Mouse (Mus musculus): Measurements from ENCODE around the gene Mob3c. TPM values are rescaled to one million over a fixed set of nuclear protein-coding genes. Genes with fewer than 3 reads are reported as not detected.

Gene Mob3c
- total RNA-seq, 2 experiments from 2014 or later, result 4.0 to 6.7 TPM

GRCm38 (mm10) chr4:115873231-115873630 is 45.3 kb downstream of the Mob3c start:
- no peak for DNase-seq (ENCODE audit: low spot score in 2 of 2)

- DNase-seq (ENCODE audit: low spot score in 2 of 2), result no peak
Measured at GRCm38 (mm10) chr4:115878216-115878678, 50.4 kb downstream of the Mob3c start.

DNA sequence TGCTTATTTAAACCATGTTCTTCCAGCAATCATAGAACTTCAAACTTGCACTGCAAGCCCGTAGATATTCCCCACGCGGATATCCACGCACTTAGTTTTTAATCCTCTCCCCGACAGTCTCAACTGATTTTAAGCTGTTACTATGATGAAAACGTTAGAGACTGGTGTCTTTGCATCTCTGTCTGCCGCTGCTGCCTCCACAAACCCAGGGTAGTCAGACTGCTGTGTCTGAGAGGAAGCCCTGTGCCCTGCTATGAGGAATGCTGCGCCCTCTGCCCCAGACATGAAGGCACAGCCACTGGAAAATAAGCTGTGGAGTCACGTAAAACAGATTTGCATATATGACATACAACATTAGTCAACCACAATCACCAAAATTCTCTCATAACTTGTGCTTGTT is 50.9 kb downstream of the Mob3c start:
- DNase-seq (ENCODE audit: low spot score in 2 of 2), result no peak

- no peak for DNase-seq (ENCODE audit: low spot score in 2 of 2)
Measured at GRCm38 (mm10) chr4:115881183-115881582, 53.3 kb downstream of the Mob3c start.

GRCm38 (mm10) chr4:115882195-115882594 is 54.3 kb downstream of the Mob3c start:
- DNase-seq (ENCODE audit: low spot score in 2 of 2), result no peak

DNA sequence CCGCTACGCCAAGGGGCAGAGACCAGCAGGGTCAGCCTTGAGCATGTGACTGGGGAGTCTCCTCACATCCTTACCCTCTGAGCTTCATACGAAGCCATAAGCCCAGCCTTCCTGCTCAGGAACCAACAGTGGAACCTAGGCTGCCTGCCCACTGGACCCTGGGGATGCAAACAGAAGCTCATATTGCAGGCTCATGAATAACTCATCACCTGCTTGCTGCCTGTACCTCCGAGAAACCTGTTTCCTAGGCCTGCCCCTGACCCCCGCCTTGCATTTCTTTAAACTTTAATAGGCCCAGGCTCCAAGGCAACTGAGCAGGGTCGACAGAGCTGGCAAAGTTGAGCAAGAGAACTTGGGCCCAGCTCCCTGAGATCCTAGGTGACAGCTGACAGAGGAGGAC is 56.1 kb downstream of the Mob3c start, which contains the start of gene Kncn:
Kncn (plus strand) TSS at position 379 of the 400 bp plus-strand sequence.
- DNase-seq (ENCODE audit: low spot score in 2 of 2), result no peak

Other genes starting within 250 kb of the Mob3c start
- gene Cyp4a32, start 227.1 kb upstream of the Mob3c start, total RNA-seq (2021), result not detected
- gene Cyp4b1, start 180.4 kb upstream of the Mob3c start, total RNA-seq (2021), result 1 to 10 TPM; 1.9 to 2.0 TPM
- 10 to 100 TPM; 49.7 to 55.4 TPM for gene Efcab14, start 90.3 kb upstream of the Mob3c start, total RNA-seq (2021)
- gene Tex38, start 47.1 kb upstream of the Mob3c start, total RNA-seq (2021), result not detected
- gene Atpaf1, start 43.3 kb upstream of the Mob3c start, total RNA-seq (2021), result 10 to 100 TPM; 75.2 to 86.0 TPM
- gene Mknk1, start 11.1 kb downstream of the Mob3c start, total RNA-seq (2021), result 10 to 100 TPM; 29.6 to 39.5 TPM
- under 1 TPM; 0.28 to 0.30 TPM for gene Kncn, start 56.3 kb downstream of the Mob3c start, total RNA-seq (2021)
- gene 6430628N08Rik, start 62.6 kb downstream of the Mob3c start, total RNA-seq (2021), result under 1 TPM; 0.56 to 0.67 TPM
- not detected for gene Dmbx1, start 111.8 kb downstream of the Mob3c start, total RNA-seq (2021)
- gene Faah, start 189.8 kb downstream of the Mob3c start, total RNA-seq (2021), result 100 to 1,000 TPM in 1 of 2 experiments, 10 to 100 TPM in 1; 85.2 to 101 TPM
- 10 to 100 TPM; 13.3 TPM for gene Nsun4, start 225.8 kb downstream of the Mob3c start, total RNA-seq (2021)
- 100 to 1,000 TPM; 434 to 461 TPM for gene Uqcrh, start 247.0 kb downstream of the Mob3c start, total RNA-seq (2021)
- gene Lrrc41, start 247.2 kb downstream of the Mob3c start, total RNA-seq (2021), result 10 to 100 TPM; 44.7 to 54.3 TPM

All from left cerebral cortex, adult 18-20 months (tissue).